Mouse (Mus musculus): Measurements from ENCODE around the gene Tspan11.

Gene Tspan11

DNA sequence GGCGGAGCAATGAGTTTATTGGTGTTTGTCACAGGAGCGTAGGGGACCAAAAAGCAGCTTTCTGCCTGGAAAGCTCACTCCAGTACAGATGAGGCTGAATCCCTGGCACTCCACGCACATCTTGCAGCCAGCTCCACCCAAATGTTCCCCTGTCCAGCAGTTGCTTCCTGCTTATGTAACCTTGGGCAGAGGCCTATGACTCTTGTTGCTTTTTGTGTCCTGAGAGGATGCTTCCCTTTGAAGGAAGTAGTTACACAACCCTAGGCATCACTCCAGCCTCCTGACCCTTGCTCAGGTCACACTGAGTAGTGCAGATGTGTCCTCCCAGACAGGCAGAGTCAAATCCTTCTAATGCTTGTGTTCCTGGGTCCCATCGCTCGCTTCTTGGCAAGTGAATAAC is 46.5 kb downstream of the Tspan11 start:
- in situ Hi-C loops (cut with MboI, MseI) = no loop called here

- in situ Hi-C loops (cut with MboI, MseI) = no loop called here
Observed at GRCm38 (mm10) chr6:127935105-127935504, 47.7 kb downstream of the Tspan11 start.

GRCm38 (mm10) chr6:127942421-127942820 is 55.0 kb downstream of the Tspan11 start:
- in situ Hi-C loops (cut with MboI, MseI) = no loop called here

GRCm38 (mm10) chr6:127945725-127946124 is 58.3 kb downstream of the Tspan11 start:
- in situ Hi-C loops (cut with MboI, MseI) = no loop called here

GRCm38 (mm10) chr6:127948656-127949055 is 61.3 kb downstream of the Tspan11 start:
- in situ Hi-C loops (cut with MboI, MseI) = no loop called here

DNA sequence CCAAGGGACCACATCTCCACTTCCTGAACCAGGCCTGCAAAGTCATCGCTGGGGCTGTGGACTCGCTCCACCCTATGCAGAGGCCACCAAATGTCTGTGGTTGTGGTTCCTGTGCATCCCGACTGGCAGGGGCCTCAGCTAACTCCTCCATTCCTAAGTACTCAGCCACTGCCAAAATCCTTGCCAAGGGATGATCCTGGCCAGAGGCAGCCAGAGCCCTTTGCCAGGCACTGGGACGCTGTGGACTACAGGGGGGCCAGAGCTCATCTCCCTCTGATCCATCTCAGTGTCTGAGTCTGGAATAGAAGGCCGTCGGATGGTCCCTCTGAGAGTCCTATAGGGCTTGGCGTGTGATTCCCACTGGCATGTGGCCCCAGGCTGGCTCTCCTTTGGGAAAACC is 62.5 kb downstream of the Tspan11 start:
- in situ Hi-C loops (cut with MboI, MseI) = no loop called here

DNA sequence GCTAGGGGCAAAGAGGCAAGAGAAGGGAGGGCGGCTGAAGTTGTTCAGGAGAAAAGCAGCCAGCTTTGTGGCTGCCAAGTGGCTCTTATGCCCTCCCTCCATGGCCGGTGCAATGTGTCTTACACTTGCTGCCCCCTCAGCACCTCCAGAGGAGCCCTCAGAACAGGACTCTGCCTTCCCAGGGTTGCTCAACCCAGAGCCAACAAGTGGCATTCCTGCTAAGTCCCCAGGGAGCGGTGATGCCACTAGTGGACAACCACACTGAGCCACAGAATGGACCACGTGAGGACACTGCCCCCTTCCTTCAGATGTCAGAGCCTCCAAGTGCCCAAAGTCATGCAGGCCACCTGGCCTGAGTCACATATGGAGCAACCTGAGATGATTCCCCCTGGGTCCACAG is 65.7 kb downstream of the Tspan11 start:
- in situ Hi-C loops (cut with MboI, MseI) = no loop called here

DNA sequence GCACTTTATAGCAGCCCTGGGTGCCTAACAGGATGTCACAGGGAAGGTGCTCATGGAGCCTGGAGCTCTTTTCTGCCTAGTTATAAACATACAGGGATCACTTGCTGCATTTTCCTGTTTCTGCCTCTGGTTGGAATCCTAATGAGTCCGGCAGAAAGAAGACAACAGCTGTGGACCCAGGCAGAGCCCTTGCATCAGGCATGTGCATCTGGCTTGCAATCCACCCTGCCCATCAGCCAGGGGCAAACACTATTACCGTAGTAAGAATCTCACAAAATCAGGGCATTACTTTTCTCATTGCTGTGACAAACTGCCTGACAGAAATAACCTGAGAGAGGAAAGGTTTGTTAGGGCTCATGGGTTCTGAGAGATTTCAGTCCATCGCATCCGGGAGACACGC is 68.8 kb downstream of the Tspan11 start:
- in situ Hi-C loops (cut with MboI, MseI) = no loop called here

- in situ Hi-C loops (cut with MboI, MseI) = no loop called here
Observed at GRCm38 (mm10) chr6:127960203-127960602, 72.8 kb downstream of the Tspan11 start.

GRCm38 (mm10) chr6:127965497-127965896 is 78.1 kb downstream of the Tspan11 start:
- in situ Hi-C loops (cut with MboI, MseI) = loop anchor here (5.0 kb wide), 1 partner anchor 127 kb away; no protein-coding TSS in a partner anchor

DNA sequence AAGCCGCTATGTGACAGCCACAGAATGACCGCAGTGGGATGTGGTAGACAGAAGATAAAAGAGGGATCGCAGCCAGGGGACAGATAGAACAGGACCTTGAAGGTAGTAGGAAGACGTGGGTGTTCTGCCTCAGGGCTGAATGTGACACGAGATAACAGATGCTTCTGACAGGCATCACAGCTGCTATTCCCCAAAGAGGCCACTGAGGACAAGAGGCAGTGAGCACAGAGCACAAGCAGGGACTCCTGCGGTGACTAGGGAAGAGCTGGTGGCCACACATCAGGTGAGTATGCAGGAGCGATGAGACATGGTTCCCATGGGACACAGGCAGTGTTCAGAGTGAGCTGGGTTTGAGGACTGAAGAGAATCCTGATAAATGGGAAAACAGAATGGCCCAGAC is 82.3 kb downstream of the Tspan11 start:
- in situ Hi-C loops (cut with MboI, MseI) = loop anchor here (5.0 kb wide), 2 partner anchors 78 to 123 kb away; no protein-coding TSS in a partner anchor

DNA sequence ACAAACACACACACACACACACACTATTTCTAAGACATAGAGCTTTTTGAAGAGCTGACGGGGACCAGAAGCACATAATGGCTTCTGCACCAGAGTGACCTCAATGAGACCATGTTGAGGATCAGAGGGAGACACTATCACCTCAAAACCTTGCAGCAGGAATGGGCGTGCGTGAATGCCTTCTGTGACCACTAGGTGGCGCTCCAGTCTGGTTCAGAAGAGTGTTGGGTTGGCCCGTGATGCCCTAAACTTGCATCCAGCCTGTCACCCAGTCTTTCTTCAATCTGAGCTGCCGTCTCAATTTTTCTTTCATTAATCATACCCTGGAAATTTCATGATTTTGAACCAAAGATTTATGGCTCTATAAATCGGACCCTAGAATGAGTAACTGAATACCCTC is 82.7 kb downstream of the Tspan11 start:
- in situ Hi-C loops (cut with MboI, MseI) = loop anchor here (5.0 kb wide), 1 partner anchor 77 kb away; no protein-coding TSS in a partner anchor

GRCm38 (mm10) chr6:127970848-127971247 is 83.5 kb downstream of the Tspan11 start:
- in situ Hi-C loops (cut with MboI, MseI) = loop anchor here (5.0 kb wide), 1 partner anchor 76 kb away; no protein-coding TSS in a partner anchor

GRCm38 (mm10) chr6:127971931-127972330 is 84.5 kb downstream of the Tspan11 start:
- in situ Hi-C loops (cut with MboI, MseI) = loop anchor here (5.0 kb wide), 1 partner anchor 75 kb away; no protein-coding TSS in a partner anchor

- in situ Hi-C loops (cut with MboI, MseI) = loop anchor here (5.0 kb wide), 1 partner anchor 74 kb away; no protein-coding TSS in a partner anchor
Observed at GRCm38 (mm10) chr6:127973553-127973952, 86.2 kb downstream of the Tspan11 start.

DNA sequence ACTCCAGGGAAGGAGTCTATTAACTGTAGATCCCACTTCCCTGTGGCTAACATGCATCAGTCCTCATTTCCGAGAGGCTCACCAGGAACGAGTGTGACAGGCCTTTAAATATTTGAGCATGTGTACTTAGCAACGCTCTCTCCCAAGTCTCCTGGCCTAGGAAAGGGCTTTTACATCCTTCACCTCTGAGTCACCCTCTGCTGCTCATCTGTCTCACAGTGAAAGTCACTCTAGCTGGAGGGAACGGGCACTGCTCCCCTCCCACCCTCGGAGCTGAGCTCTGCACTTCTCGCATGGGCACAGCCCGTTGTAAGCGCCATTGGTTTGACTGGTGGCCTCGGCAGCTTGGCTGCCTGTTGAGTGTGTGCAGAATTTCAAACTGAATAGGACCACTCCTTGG is 86.6 kb downstream of the Tspan11 start:
- in situ Hi-C loops (cut with MboI, MseI) = loop anchor here (5.0 kb wide), 1 partner anchor 73 kb away; no protein-coding TSS in a partner anchor

GRCm38 (mm10) chr6:127976695-127977094 is 89.3 kb downstream of the Tspan11 start:
- in situ Hi-C loops (cut with MboI, MseI) = no loop called here

GRCm38 (mm10) chr6:127978941-127979340 is 91.6 kb downstream of the Tspan11 start:
- in situ Hi-C loops (cut with MboI, MseI) = no loop called here

DNA sequence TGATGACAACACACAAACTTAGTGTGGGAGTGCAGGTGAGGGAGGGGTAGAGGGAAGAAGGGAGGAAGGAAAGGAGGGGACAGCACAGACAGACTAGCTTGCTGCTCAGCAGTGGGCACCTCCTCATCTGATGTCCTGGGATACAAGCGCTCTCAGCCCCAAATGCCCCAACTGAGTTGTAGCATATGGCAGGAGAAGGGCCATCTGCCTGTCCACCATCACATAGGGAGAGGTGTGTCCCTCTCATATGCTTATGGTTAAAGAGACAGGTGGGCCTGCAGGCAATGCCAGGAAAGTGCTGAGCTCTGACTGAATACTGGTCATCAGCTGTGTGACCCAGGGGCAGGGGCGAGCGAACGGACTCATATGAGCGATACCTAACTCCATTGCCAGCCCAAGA is 92.4 kb downstream of the Tspan11 start:
- in situ Hi-C loops (cut with MboI, MseI) = no loop called here

DNA sequence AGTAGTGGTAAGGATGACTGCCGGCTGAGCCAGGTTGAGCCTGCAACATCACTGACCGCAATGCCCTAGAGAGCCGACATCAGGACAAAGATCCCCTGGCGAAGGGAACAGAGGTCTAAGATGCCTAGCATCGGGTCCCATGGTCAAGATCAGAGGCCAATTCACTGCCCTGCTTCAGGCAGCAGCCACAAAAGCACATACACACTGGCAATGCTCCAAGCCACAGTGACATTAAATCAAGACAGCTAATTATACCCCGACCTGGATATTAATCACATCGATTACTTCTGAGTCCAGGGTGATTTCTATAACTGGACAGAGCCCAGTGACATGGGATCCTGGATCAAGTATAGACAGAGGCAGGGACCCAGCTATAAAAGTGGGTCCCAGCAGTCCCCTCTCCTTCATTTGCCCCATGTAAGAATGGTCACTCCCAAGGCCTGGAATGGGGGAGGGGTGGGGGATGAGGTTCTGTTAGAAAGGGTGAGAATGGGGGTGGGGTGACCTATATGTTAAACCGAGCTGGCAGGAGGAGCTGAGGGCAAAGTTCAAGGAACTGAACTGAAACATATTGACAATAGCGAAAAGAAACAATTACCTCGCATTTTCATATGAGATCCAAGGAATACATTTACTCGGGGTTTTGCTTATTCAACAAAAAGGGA is 93.1 kb downstream of the Tspan11 start:
- in situ Hi-C loops (cut with MboI, MseI) = no loop called here

DNA sequence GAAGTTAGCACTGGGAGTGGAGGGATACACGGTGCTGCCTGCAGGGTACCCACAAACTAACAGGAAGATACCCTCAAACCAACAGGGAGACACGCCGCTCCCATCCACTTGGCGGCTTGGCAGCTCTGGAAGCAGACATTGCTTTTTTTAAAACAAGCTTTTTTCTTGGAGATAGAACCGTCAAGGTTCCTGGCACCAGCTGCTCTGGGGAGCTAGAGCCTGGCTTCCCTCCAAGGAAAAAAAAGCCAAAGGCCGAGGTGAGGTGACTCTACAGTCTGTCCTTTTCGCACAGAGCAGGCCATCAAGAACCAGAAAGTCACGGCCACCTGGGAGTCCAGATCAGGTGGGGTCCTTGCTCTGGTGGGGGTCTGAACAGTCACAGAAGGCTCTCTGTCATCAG is 93.8 kb downstream of the Tspan11 start:
- in situ Hi-C loops (cut with MboI, MseI) = no loop called here

DNA sequence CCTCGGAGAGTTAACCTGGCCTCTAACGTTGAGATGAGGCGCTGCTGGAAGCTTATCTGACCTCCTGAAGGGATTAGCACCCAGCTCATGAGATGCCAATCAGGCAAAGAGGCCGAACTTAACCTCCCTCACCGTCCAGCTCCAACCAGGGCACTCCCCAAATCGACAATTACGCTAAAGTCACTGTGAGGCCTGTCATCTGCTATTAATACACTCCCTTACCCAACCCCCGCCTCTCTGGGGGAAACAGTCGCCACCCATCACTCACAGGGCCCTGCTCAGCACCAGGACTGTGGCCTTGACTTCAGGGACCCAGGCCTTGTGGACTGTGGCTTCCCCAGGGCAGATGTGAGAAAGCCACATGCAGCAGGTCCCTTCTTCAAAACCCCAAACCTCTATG is 99.0 kb downstream of the Tspan11 start:
- in situ Hi-C loops (cut with MboI, MseI) = no loop called here

- in situ Hi-C loops (cut with MboI, MseI) = no loop called here
Observed at GRCm38 (mm10) chr6:127987374-127987773, 100.0 kb downstream of the Tspan11 start.

Data from regulatory T cell (primary cell).